ENCODE assay signal across 8 mouse cellular contexts in the genomic region with DNA sequence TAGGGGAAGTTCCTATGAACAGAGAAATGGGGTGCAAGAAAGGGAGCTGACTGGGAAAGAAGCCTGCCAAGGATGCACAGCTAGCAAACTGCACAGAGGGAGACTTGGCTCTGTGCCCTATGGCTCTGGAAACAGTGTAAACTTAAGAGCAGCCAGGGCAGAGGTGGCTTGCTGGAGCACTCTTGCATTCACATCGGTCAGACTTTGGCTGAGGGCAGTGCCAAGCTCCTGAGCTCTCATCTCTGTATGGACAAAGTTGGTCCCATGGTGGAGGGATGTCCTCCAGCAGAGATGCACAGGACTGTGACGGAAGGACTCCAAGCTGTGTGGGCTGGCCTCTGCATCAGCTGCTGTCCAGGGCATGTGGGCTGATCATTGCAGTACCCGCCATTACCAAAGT. TPM values are rescaled to one million over a fixed set of nuclear protein-coding genes. Genes with fewer than 3 reads are reported as not detected.
DNase-seq lines count a peak whose midpoint lies in the region; ATAC-seq lines count a peak whose summit lies in the region.

No protein-coding gene starts in this region.

- no peaks in the 10 kb centered on the region for H3K36me3 ChIP-seq in forebrain, embryonic 14.5 days (ENCODE audit: control insufficient read depth, insufficient read depth, low read length)
- H3K36me3 ChIP-seq in forebrain, embryonic 15.5 days, result no peaks in the 10 kb centered on the region
- H3K36me3 ChIP-seq in forebrain, embryonic 10.5 days (replicated peaks), result no peaks in the 10 kb centered on the region

- H3K9me3 ChIP-seq in forebrain, embryonic 14.5 days (replicated peaks; ENCODE audit: control insufficient read depth, low read length), result no peaks in the 10 kb centered on the region
- no peaks in the 10 kb centered on the region for H3K9me3 ChIP-seq in forebrain, embryonic 15.5 days
- no peaks in the 10 kb centered on the region for H3K9me3 ChIP-seq in forebrain, embryonic 10.5 days

- ATAC-seq in forebrain, embryonic 14.5 days, result no peak
- no peak for ATAC-seq in forebrain, embryonic 15.5 days (replicated peaks)

- no peak overlapping the region for H3K9ac ChIP-seq in forebrain, embryonic 14.5 days (ENCODE audit: low read length)
- no peak overlapping the region for H3K9ac ChIP-seq in forebrain, embryonic 15.5 days (replicated peaks)

- DNase-seq in forebrain, embryonic 14.5 days (ENCODE audit: low spot score), result peak; percentile 50
- peak; percentile 13 for DNase-seq in urinary bladder, postnatal 25 days (ENCODE audit: low spot score)
- no peak for DNase-seq in urinary bladder, adult 18-20 months (ENCODE audit: low spot score in 2 of 2)
- peak; percentile 90 to 91 for DNase-seq in kidney, postnatal 36 days
- DNase-seq in left cerebral cortex, adult 9 months (ENCODE audit: low spot score in 2 of 2), result no peak
- DNase-seq in forebrain, embryonic 10.5 days (ENCODE audit: extremely low spot score, low spot score), result no peak
- no peak for DNase-seq in c-Kit-positive CD71-positive TER-119-positive erythroid progenitor cells, embryonic 14.5 days (ENCODE audit: low spot score)

- WGBS in forebrain, embryonic 14.5 days, result 74% methylated on average over 3 of the region's 3 CpGs
- WGBS in forebrain, embryonic 15.5 days, result 70% methylated on average over 3 of the region's 3 CpGs
- 93% methylated on average over 3 of the region's 3 CpGs for WGBS in forebrain, embryonic 10.5 days

- H3K4me3 ChIP-seq in forebrain, embryonic 14.5 days (ENCODE audit: low read depth, low read length), result no peak overlapping the region
- no peak overlapping the region for H3K4me3 ChIP-seq in forebrain, embryonic 15.5 days
- H3K4me3 ChIP-seq in forebrain, embryonic 10.5 days, result no peak overlapping the region

- H3K27ac ChIP-seq in forebrain, embryonic 14.5 days (ENCODE audit: low read depth, low read length), result no peak overlapping the region
- H3K27ac ChIP-seq in forebrain, embryonic 15.5 days (replicated peaks), result no peak overlapping the region
- H3K27ac ChIP-seq in forebrain, embryonic 10.5 days, result no peak overlapping the region

- H3K4me2 ChIP-seq in forebrain, embryonic 14.5 days (ENCODE audit: low read length), result no peak overlapping the region
- no peak overlapping the region for H3K4me2 ChIP-seq in forebrain, embryonic 15.5 days (replicated peaks)

- no peaks in the 10 kb centered on the region for H3K27me3 ChIP-seq in forebrain, embryonic 14.5 days (replicated peaks; ENCODE audit: control insufficient read depth, insufficient read depth, low read length)
- H3K27me3 ChIP-seq in forebrain, embryonic 15.5 days, result no peaks in the 10 kb centered on the region
- no peaks in the 10 kb centered on the region for H3K27me3 ChIP-seq in forebrain, embryonic 10.5 days (ENCODE audit: poor library complexity, severe bottlenecking)

- no peaks in the 10 kb centered on the region for H3K4me1 ChIP-seq in forebrain, embryonic 14.5 days (ENCODE audit: control insufficient read depth, insufficient read depth, low read length)
- H3K4me1 ChIP-seq in forebrain, embryonic 15.5 days, result peaks cover 7% of the 10 kb centered on the region; the same call in 1 of the 2 replicates
- H3K4me1 ChIP-seq in forebrain, embryonic 10.5 days, result peaks cover 5% of the 10 kb centered on the region; the same call in 1 of the 2 replicates

RNA-seq across cellular contexts. Expression of gene Rin2, which starts 8.5 kb away (rescaled TPM):
- polyA plus RNA-seq in forebrain, embryonic 14.5 days (2014; fragmentation: Nextera tagmentation; extraction: Ambion mirVana), result 9.0 and 11.1 TPM in 2 replicates
- 8.5 and 12.4 TPM in 2 replicates for polyA plus RNA-seq in forebrain, embryonic 15.5 days (2015; fragmentation: Nextera tagmentation; extraction: Ambion mirVana)
- polyA plus RNA-seq in forebrain, embryonic 10.5 days (2016; fragmentation: Nextera tagmentation; extraction: Ambion mirVana), result 10.1 and 11.0 TPM in 2 replicates

Comparison
In these comparisons a context has a peak if more than half of its experiments do, and no peak if none do; other contexts are left out.
1. DNase-seq: peak in forebrain, embryonic 14.5 days (single experiment), urinary bladder, postnatal 25 days (single experiment) and kidney, postnatal 36 days (2 of 2); none in urinary bladder, adult 18-20 months (0 of 2), left cerebral cortex, adult 9 months (0 of 2), forebrain, embryonic 10.5 days (single experiment) and c-Kit-positive CD71-positive TER-119-positive erythroid progenitor cells, embryonic 14.5 days (single experiment).